Mouse (Mus musculus) testis, adult 2 months (tissue): ENCODE results near the gene Ptpn6.

Source experiments
- CTCF ChIP-seq: fragments of 200-500 bp; IDR thresholded peaks from 2 replicates; pipeline ENCODE4 v1.5.1; 2012; ENCODE audit warnings: low read depth, mild to moderate bottlenecking, inconsistent platforms, low read length, moderate library complexity; ENCODE audit not compliant: control insufficient read depth, insufficient read depth, insufficient replicate concordance
- POLR2A ChIP-seq: fragments of 200-500 bp; IDR thresholded peaks from 2 replicates; pipeline ENCODE4 v1.6.1; 2012; ENCODE audit warnings: low read depth, mild to moderate bottlenecking, inconsistent platforms, low read length, moderate library complexity; ENCODE audit not compliant: control insufficient read depth

DNA sequence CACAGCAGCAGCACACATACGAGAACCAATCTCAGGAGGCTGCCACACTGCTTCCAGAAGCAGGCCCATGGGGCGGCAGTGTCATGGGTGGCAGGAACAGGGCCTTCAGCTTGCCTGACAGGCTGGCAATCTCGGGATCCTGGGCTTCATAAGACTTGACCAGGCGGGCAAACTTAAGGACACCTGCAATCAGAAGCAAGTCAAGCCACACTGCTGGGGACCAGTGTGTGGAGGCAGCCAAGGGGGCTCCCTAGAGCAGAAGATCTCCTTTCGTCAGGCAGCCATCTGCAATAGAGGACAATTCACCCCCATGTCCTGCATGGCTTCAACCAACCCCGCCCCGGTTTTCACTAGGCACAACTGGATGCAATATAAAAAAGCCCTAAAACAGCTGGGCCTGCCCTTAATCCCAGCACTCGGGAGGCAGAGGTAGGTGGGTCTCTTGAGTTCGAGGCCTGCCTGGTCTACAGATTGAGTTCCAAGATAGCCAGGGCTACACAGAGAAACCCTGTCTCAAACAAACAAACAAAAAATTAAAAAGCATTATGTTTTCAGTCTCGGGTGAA, 800 bp upstream of the Ptpn6 start:
- TF ChIP-seq POLR2A = no peak
- no peak for TF ChIP-seq CTCF
